Mouse (Mus musculus) liver, embryonic 14.5 days (tissue): Measurements from ENCODE around the gene Pnmal2.

Source experiments
- CTCF ChIP-seq: IDR thresholded peaks from 2 replicates; pipeline ENCODE4 v1.5.1; 2016; ENCODE audit warnings: antibody characterized with exemption, low read depth, control low read depth
- EP300 ChIP-seq: IDR thresholded peaks from 2 replicates; pipeline ENCODE4 v1.6.1; 2016; ENCODE audit warnings: antibody characterized with exemption, low read depth

DNA sequence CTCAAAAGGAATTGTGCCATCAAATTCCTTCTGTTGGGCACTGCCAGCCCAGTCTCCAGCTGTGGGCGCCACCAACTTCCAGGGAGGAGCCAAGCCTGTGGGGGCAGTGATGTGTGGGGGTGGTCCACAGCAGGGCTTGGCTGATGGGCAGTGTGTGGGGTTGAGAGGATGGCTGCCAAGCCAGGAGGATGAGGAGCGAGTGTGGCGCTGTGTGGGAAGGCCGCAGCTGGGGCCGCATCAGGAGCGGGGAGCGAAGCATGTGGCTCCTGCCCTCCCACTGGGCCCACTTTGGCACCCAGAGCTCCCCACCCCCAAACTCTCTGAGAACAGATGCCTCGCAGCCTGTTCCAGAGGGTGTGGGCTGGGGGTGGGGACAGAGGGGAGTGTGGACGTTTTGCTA, 26.5 kb upstream of the Pnmal2 start:
- no peak for TF ChIP-seq CTCF
- no peak for TF ChIP-seq EP300
